Mouse (Mus musculus) stomach, postnatal 0 days (tissue): ENCODE data around the gene Tfcp2.

Experiments used
- CTCF ChIP-seq: IDR thresholded peaks from 2 replicates; pipeline ENCODE4 v1.5.1; 2016; ENCODE audit warnings: antibody characterized with exemption, low read depth, mild to moderate bottlenecking, moderate library complexity
- EP300 ChIP-seq: optimal IDR thresholded peaks from 2 replicates; pipeline ENCODE3; 2016; ENCODE audit warnings: antibody characterized with exemption

- TF ChIP-seq CTCF, result no peak
- TF ChIP-seq EP300, result no peak
These were observed 26.2 kb upstream of the Tfcp2 start for GRCm38 (mm10) chr15:100577972-100578371.
